Mouse (Mus musculus) lung, postnatal 14 days (tissue): ENCODE measurements around the gene 1700020N01Rik.

Experiments
- DNase-seq: peaks from one replicate; pipeline ENCODE4 v3.0.0; 2021

The 1700020N01Rik gene

GRCm38 (mm10) chr10:21605011-21605571, 12.1 kb downstream of the 1700020N01Rik start:
- DNase-seq = peak; percentile 70

DNA sequence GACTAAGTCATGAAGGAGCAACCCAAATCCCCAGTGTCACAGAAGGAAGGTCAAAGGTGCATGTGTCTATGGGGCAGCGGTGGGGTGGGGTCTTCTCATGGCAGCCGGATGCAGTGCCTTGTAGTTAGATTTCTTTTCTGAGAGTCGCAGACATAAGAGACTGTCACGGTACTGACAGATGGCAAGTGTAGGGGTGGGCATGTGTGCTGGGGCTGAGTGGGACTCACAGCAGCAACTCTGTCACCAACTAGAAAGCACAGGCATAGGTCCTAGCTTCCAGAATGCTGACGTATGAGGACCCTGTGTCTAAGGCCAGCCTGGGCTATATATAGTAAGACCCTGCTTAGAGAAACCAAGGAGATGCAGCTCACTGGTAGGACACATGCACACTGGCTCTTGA, 12.7 kb downstream of the 1700020N01Rik start:
- no peak for DNase-seq

- peak; percentile 64 for DNase-seq
These were observed 14.0 kb downstream of the 1700020N01Rik start for GRCm38 (mm10) chr10:21606931-21607330.

DNA sequence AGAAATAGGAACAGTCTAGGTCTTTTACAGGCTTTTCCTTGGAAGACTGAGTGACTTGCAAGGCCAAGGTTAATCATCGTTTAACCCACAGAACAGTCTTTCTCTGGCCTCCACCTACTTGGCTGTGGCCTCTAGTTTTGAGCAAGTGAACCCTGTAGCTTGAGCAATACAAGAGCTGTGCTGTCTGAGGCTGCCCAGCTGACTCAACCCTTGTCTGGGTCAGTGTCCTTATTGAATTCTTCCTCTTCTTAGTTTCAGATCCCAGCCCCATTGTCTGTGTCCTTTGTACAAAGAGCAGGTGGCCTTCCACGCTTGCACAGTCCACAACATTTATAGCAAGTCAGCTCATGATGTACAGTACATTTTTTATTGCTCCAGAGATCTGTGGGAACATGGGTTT, 16.6 kb downstream of the 1700020N01Rik start:
- DNase-seq = peak; percentile 37

GRCm38 (mm10) chr10:21613021-21613860, 20.3 kb downstream of the 1700020N01Rik start:
- no peak for DNase-seq

- DNase-seq = no peak
These were observed 21.6 kb downstream of the 1700020N01Rik start for GRCm38 (mm10) chr10:21614520-21614919.

- DNase-seq = no peak
These were observed 26.0 kb downstream of the 1700020N01Rik start for GRCm38 (mm10) chr10:21618745-21619508.

DNA sequence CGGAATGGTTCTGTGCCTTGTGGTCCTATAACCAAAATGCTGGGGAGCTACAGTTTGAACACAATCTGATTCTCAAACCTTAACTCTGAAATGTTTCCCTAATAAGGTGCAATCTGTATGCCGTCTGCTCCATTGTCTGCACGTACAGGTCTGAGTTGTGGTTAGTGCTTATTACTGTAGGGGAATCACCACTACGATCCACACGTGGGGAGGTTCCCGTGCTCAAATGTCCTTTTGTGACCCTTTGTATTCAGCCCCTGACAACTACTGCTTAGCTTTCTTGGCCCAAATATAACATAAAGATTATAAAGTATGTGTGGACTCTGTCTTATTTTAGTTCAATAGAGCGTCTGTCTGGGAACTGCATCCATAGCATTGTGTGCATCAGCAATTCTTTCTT, 29.1 kb downstream of the 1700020N01Rik start:
- no peak for DNase-seq

DNA sequence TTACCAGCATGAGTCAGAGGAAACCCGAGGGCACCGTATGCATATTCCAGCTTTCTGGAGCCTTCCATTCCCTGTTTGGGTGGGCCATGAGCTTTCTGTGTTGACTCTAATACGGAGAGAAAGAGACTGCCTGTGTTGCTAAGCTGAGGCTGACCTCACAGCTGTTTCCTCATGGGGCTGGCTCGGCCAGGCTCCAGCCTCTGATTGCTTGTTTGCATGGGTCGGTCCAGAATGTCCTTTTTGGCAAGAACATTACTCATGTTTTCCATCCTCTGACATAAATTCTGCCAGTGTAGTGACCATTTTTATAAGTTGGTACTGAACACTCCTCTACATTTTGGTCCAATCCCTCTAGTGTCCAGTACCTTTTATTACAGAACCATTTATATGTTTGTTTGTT, 35.6 kb downstream of the 1700020N01Rik start:
- DNase-seq = peak; percentile 67

DNA sequence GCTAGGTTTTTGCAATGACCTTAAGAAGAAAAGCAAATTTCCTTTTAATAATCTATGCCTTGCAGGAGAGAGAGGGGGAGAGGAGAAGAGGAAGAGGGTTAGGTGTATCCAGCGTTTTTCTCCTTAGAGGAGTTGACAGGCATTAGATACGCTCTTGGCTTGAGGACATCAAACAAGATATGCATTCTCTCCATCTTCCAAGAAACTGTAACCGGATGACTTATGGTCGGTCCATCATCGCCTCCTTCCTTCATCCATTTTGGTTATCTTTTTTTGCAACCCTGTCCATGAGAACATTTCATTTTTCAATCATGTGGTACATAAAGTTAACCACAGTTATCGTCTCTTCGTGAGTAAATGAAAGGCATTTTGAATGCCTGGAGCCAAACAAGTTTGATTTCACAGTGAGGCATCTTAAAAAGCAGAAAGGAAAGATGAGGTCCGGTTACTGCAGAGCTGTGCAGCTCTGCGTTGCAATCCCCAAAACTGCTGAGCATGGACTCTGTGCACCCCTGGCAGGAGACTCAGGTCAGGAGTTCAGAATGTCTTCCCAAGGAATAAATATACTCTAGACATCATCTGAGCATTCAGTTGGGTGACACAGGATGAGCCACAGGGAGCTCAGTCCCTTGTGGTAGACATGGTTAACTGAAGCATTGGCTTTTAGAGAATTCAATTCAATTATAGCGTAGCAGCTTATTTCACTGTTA, 36.2 kb downstream of the 1700020N01Rik start:
- DNase-seq = no peak

DNA sequence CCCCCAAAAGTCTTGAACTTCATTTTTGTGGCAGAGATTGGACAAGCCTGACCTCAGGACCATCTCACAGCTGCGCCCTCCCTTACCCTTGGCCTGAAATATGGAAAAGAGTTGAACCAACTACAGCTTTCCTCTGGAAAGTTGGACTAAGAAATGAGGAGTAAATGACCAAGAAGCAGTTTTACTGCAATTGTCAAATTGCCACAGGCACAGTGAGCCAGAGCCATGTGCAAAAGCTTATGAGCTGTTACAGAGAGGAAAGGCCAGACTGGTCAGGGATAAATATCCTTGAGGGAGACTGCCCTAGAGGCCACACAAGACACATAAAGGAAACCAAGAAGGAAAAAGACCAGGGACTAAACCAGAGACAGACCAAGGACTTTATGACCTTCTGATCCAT, 38.5 kb downstream of the 1700020N01Rik start:
- DNase-seq = no peak

DNA sequence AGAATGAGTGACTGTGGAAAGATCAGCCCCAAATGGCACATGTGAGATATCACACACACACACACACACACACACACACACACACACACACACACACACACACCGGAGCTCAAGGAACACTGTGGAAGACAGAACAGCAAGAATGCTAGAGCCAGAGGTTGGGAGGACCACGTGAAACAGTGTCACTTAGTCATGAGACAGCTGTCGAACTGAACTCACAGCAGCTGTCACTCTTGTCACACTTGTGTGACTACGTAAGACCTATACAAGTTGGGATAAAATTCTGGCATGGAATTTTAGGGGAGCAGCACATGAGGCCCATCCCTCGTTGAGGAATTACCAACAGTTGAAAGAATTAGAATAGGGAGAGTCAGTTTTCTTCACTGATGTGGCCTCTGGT, 39.7 kb downstream of the 1700020N01Rik start:
- peak; percentile 29 for DNase-seq

GRCm38 (mm10) chr10:21635988-21636710, 43.2 kb downstream of the 1700020N01Rik start:
- no peak for DNase-seq

GRCm38 (mm10) chr10:21636711-21637081, 43.8 kb downstream of the 1700020N01Rik start:
- peak; percentile 51 for DNase-seq

DNA sequence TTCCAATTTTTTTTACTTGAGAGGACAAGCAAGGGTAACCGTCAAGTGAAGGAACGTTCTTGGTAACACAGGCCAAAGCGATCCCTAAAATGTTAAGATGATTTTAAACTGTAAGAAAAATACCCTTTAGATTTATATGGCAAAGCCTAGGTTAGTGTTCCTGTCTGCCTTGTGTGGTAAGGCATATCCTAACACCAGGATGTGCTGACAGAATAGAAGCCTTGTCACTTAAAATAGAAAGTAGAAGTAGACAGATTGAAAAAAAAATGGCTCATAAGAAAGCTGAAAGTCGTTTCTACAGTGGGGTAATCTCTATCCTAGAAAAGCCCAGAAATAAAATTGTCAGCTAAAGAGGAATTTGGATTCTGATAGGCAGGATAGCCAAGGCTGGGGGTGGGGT, 58.4 kb downstream of the 1700020N01Rik start:
- no peak for DNase-seq

DNA sequence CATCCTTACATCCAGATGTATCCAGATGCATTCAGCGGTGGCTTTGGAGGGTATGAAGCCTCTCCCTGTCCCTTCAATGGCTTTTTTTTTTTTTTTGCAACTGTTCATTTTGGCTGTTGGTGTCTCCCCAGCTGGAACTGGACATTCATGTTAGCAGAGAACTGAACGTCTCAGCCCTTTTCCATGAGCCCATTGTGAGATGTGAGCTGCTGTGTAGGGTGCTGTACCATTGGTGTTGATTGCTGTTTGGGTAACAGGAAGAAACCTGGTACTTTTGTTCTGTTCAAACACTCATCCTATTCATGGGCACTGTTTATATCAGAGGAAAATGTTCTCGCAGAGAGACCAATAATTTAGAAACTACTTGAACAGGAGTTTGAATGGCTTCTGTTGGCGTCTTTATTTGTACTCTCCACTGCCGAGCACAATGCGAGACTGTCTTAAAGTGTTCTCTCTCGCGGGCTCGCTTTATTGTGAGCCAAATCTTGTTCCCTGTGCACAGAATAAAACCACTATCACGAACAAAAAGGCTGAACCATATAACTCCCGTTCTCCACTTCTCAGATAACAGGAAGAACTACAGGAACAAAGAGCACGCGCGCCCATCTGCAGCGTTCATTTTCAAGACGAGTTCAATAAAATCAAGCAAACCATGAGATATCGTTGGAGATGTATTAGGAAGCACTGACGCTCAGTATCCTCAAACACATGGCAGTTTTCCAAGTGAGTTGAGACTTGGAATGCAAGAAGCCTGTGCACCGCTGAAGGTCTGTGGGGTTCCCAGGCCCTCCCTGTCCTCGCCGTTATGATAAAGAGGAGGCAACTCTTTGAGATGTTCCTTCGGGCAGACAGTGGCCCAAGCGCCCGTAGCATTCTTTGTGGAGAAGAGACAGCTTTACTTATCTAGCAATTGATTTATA, 59.7 kb downstream of the 1700020N01Rik start:
- no peak for DNase-seq

DNA sequence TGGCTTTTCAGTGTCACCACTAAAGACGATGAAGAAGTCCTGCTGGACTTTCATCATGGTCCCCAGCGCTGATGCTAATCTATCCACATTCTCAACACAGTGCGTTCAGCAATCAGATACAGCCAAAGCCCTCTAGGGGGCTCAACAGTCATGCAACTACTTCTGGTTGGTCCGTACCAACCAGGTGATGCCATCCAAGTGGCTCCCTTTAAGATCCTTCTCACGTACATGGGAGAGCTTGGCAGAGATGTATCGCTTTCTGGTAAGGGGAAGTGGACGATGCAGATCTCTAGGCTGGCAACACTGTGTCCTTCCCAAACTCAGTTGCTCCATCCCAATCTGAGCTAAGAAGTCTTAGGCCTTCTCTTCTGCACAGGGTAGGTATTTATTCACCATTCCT, 60.5 kb downstream of the 1700020N01Rik start:
- DNase-seq = no peak

GRCm38 (mm10) chr10:21659576-21660246, 66.8 kb downstream of the 1700020N01Rik start:
- no peak for DNase-seq

GRCm38 (mm10) chr10:21668976-21669375, 76.0 kb downstream of the 1700020N01Rik start:
- peak; percentile 61 for DNase-seq

DNA sequence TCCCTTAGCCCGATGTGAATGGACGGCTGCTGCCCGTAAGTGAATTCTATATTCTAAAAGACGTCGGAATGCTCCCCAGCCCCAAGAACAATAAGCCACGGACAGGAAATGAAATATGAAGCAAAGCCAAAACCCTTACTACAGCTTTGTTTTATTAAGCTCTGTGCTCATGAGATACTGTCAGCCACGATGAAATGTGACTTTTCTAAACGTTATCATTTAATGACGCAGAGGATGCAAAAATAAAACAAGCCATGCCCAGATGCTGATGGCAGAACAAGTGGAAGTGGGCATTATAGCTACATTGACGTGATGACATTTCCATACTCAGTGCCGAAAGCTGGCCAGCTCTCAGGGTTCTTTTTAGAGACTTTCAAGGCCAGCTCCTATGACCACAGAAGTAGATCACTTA, 76.8 kb downstream of the 1700020N01Rik start:
- DNase-seq = no peak

GRCm38 (mm10) chr10:21670168-21670567, 77.2 kb downstream of the 1700020N01Rik start:
- DNase-seq = no peak
